16 mouse cellular contexts compared by ENCODE assay signal in genomic region chr6:85653244-85653643, GRCm38 (mm10). TPM values are rescaled to one million over a fixed set of nuclear protein-coding genes. Genes with fewer than 3 reads are reported as not detected.
DNase-seq lines count a peak whose midpoint lies in the region; ATAC-seq and TF ChIP-seq lines count a peak whose summit lies in the region.
"Had no signal": no experiment of that assay in that cellular context is flagged by ENCODE, and none has a peak within 500 bp of the region (broad histone marks: within the 10 kb centered on the region; RNA-seq: fewer than 3 reads in every experiment).

No protein-coding gene starts in this region.

- no peak overlapping the region for H3K4me3 ChIP-seq in liver, postnatal 0 days (ENCODE audit: low read depth, low read length)
- H3K4me3 ChIP-seq in liver, embryonic 12.5 days = no peak overlapping the region
- H3K4me3 ChIP-seq in CH12.LX (replicated peaks in 1 of 3; ENCODE audit: low read depth in 2 of 3, low read length in 2 of 3, poor library complexity in 1 of 3) = no peak overlapping the region
- H3K4me3 ChIP-seq: intestine, embryonic 15.5 days had no signal

- in situ Hi-C loops in CH12.LX (cut with MboI; ENCODE audit: low pct_ligation_motif_present, low pct_unique_long_range_greater_than_20kb, low sequenced_read_pairs) = no loop called here

- WGBS in liver, postnatal 0 days (ENCODE audit: insufficient replicate concordance) = 86% methylated on average over 2 of the region's 2 CpGs
- 78% methylated on average over 2 of the region's 2 CpGs for WGBS in liver, embryonic 12.5 days (ENCODE audit: insufficient replicate concordance)

- no peak overlapping the region for H3K27ac ChIP-seq in liver, postnatal 0 days (ENCODE audit: low read depth)
- no peak overlapping the region for H3K27ac ChIP-seq in liver, embryonic 12.5 days
- no peak overlapping the region for H3K27ac ChIP-seq in CH12.LX (ENCODE audit: insufficient read depth, low read depth)
- H3K27ac ChIP-seq: intestine, embryonic 15.5 days had no signal

- no peaks in the 10 kb centered on the region for H3K36me3 ChIP-seq in liver, postnatal 0 days (replicated peaks; ENCODE audit: insufficient read depth, low read length)
- H3K36me3 ChIP-seq in liver, embryonic 12.5 days = peaks cover 23% of the 10 kb centered on the region
- no peaks in the 10 kb centered on the region for H3K36me3 ChIP-seq in CH12.LX (replicated peaks in 1 of 2; ENCODE audit: control insufficient read depth in 1 of 2, insufficient read depth in 1 of 2, low read length in 1 of 2)

- peak; percentile 4 for DNase-seq in embryo, embryonic 11 days
- no peak for DNase-seq in embryo, embryonic 9.5 days (ENCODE audit: extremely low spot score)
- DNase-seq in liver, postnatal 0 days = no peak
- peak; percentile 10 for DNase-seq in CH12.LX (ENCODE audit: extremely low read depth)
- DNase-seq in induced T-regulatory cell, adult 2 months (ENCODE audit: low read depth) = peak; percentile 57
- no peak for DNase-seq in right cerebral cortex, postnatal 14 days
- DNase-seq in layer of hippocampus, postnatal 25 days (ENCODE audit: extremely low spot score in 1 of 2, low spot score in 1 of 2) = no peak
- DNase-seq: adrenal gland, postnatal 25 days; cerebellum, postnatal 36 days; gastrocnemius, postnatal 10 days; thymus, postnatal 25 days had no signal

- no peak for TF ChIP-seq POLR2A in CH12.LX (IDR thresholded peaks at IDR 0.05; ENCODE audit: low read depth, low read length)

- H3K4me1 ChIP-seq in liver, postnatal 0 days (ENCODE audit: insufficient read depth) = no peaks in the 10 kb centered on the region
- H3K4me1 ChIP-seq in liver, embryonic 12.5 days = no peaks in the 10 kb centered on the region
- H3K4me1 ChIP-seq in CH12.LX (ENCODE audit: control insufficient read depth in 1 of 2, insufficient read depth in 2 of 2) = no peaks in the 10 kb centered on the region
- H3K4me1 ChIP-seq: intestine, embryonic 15.5 days had no signal

- TF ChIP-seq EP300 in liver, postnatal 0 days (IDR thresholded peaks at IDR 0.05; ENCODE audit: low read depth) = no peak
- no peak for TF ChIP-seq EP300 in CH12.LX (IDR thresholded peaks at IDR 0.05; ENCODE audit: low read length)

- H3K27me3 ChIP-seq in liver, postnatal 0 days (ENCODE audit: insufficient read depth, low read length) = no peaks in the 10 kb centered on the region
- no peaks in the 10 kb centered on the region for H3K27me3 ChIP-seq in liver, embryonic 12.5 days (replicated peaks)
- H3K27me3 ChIP-seq in CH12.LX (replicated peaks) = no peaks in the 10 kb centered on the region
- H3K27me3 ChIP-seq: intestine, embryonic 15.5 days had no signal

- no peak for ATAC-seq in liver, postnatal 0 days
- ATAC-seq in liver, embryonic 12.5 days = no peak
- ATAC-seq: intestine, embryonic 15.5 days had no signal

- no peak for TF ChIP-seq RAD21 in CH12.LX (IDR thresholded peaks at IDR 0.05; ENCODE audit: low read depth, low read length)

- H3K4me2 ChIP-seq in liver, postnatal 0 days (ENCODE audit: low read depth, low read length) = no peak overlapping the region
- no peak overlapping the region for H3K4me2 ChIP-seq in liver, embryonic 12.5 days
- no peak overlapping the region for H3K4me2 ChIP-seq in CH12.LX (ENCODE audit: insufficient read depth, low read depth, poor library complexity, severe bottlenecking)
- H3K4me2 ChIP-seq: intestine, embryonic 15.5 days had no signal

- H3K79me2 ChIP-seq in CH12.LX (replicated peaks; ENCODE audit: control insufficient read depth, extremely low read depth, insufficient read depth, poor library complexity, severe bottlenecking) = no peaks in the 10 kb centered on the region

- dilution Hi-C loops in CH12.LX (cut with MboI; ENCODE audit: extremely low pct_ligation_motif_present, extremely low pct_unique_long_range_greater_than_20kb, low sequenced_read_pairs) = no loop called here

- no peak overlapping the region for H3K9ac ChIP-seq in liver, postnatal 0 days (replicated peaks)
- H3K9ac ChIP-seq in liver, embryonic 12.5 days = no peak overlapping the region
- no peak overlapping the region for H3K9ac ChIP-seq in CH12.LX (ENCODE audit: insufficient read depth, low read depth)
- H3K9ac ChIP-seq: intestine, embryonic 15.5 days had no signal

- H3K9me3 ChIP-seq in liver, postnatal 0 days (ENCODE audit: low read length) = no peaks in the 10 kb centered on the region
- H3K9me3 ChIP-seq in liver, embryonic 12.5 days (replicated peaks) = no peaks in the 10 kb centered on the region
- no peaks in the 10 kb centered on the region for H3K9me3 ChIP-seq in CH12.LX (replicated peaks; ENCODE audit: low read length)
- H3K9me3 ChIP-seq: G1E; intestine, embryonic 15.5 days had no signal

- peak; percentile 26 for TF ChIP-seq CTCF in liver, postnatal 0 days (IDR thresholded peaks at IDR 0.05; ENCODE audit: low read depth)
- TF ChIP-seq CTCF in CH12.LX (conservative IDR thresholded peaks at IDR 0.05 in 1 of 2, IDR thresholded peaks at IDR 0.05 in 1 of 2; ENCODE audit: low read depth in 2 of 2, low read length in 2 of 2) = peak in 1 of 2 experiments; percentile 28; a peak in 1 of 4 replicates

TF ChIP-seq in CH12.LX, 34 proteins besides CTCF, POLR2A, EP300 and RAD21:
- no peak for TF ChIP-seq ZNF384 (IDR thresholded peaks at IDR 0.05; ENCODE audit: low read depth, low read length)
- no peak for TF ChIP-seq NRF1 (IDR thresholded peaks at IDR 0.05; ENCODE audit: low read depth, low read length)
- TF ChIP-seq MXI1 (IDR thresholded peaks at IDR 0.05; ENCODE audit: low read depth, low read length) = no peak
- TF ChIP-seq BHLHE40 (IDR thresholded peaks at IDR 0.05; ENCODE audit: low read depth, low read length) = no peak
- TF ChIP-seq MAZ (IDR thresholded peaks at IDR 0.05; ENCODE audit: low read depth, low read length) = no peak
- TF ChIP-seq SMC3 (IDR thresholded peaks at IDR 0.05; ENCODE audit: low read depth, low read length) = no peak
- TF ChIP-seq SIN3A (IDR thresholded peaks at IDR 0.05; ENCODE audit: low read length) = no peak
- no peak for TF ChIP-seq MAX (IDR thresholded peaks at IDR 0.05; ENCODE audit: low read length)
- TF ChIP-seq ZKSCAN1 (IDR thresholded peaks at IDR 0.05; ENCODE audit: borderline replicate concordance, low read depth, low read length) = no peak
- TF ChIP-seq USF2 (conservative IDR thresholded peaks at IDR 0.05; ENCODE audit: low read depth, low read length) = no peak
- TF ChIP-seq KAT2A (IDR thresholded peaks at IDR 0.05; ENCODE audit: insufficient replicate concordance, low read length) = no peak
- TF ChIP-seq MEF2A (IDR thresholded peaks at IDR 0.05; ENCODE audit: borderline replicate concordance, low read depth, low read length) = no peak
- no peak for TF ChIP-seq MAFK (IDR thresholded peaks at IDR 0.05; ENCODE audit: insufficient replicate concordance, low read length)
- no peak for TF ChIP-seq ELF1 (IDR thresholded peaks at IDR 0.05; ENCODE audit: low read depth, low read length)
- TF ChIP-seq USF1 (IDR thresholded peaks at IDR 0.05; ENCODE audit: low read depth, low read length) = no peak
TF ChIP-seq in CH12.LX: peak in this region for 0.

RNA-seq across cellular contexts. Expression of gene Nat8f7, which starts 59.8 kb away (rescaled TPM):
- polyA plus RNA-seq in liver, postnatal 0 days (2015; fragmentation: Nextera tagmentation; extraction: Ambion mirVana) = not detected in 2 replicates
- not detected in 2 replicates for polyA plus RNA-seq in liver, embryonic 12.5 days (2016; fragmentation: Nextera tagmentation; extraction: Ambion mirVana)
- total RNA-seq in CH12.LX (2012; rRNA removed) (not detected in 2 replicates), CH12.LX (2014; rRNA removed) (not detected in 2 replicates)
- not detected in 2 replicates for polyA plus RNA-seq in CH12.LX (2012; ENCODE audit: insufficient read length, low read depth)
- 1 to 10 TPM; 3.7 to 4.6 TPM for total RNA-seq in layer of hippocampus, postnatal 25 days (2021)
- total RNA-seq: G1E; monocyte, adult 5-6 weeks had no signal
- polyA plus RNA-seq: G1E; heart, embryonic 16.5 days; intestine, embryonic 15.5 days had no signal

Comparison
In these comparisons a context has a peak if more than half of its experiments do, and no peak if none do; other contexts are left out.
1. DNase-seq: peak in embryo, embryonic 11 days (single experiment), CH12.LX (single experiment) and induced T-regulatory cell, adult 2 months (single experiment); none in embryo, embryonic 9.5 days (single experiment), liver, postnatal 0 days (single experiment), right cerebral cortex, postnatal 14 days (single experiment) and layer of hippocampus, postnatal 25 days (0 of 2).